10 mouse cellular contexts compared by ENCODE assay signal in genomic region chr14:7994271-7994767, GRCm38 (mm10). TPM values are rescaled to one million over a fixed set of nuclear protein-coding genes. Genes with fewer than 3 reads are reported as not detected.
DNase-seq lines count a peak whose midpoint lies in the region; ATAC-seq and TF ChIP-seq lines count a peak whose summit lies in the region.
"Had no signal": no experiment of that assay in that cellular context is flagged by ENCODE, and none has a peak within 500 bp of the region (broad histone marks: within the 10 kb centered on the region; RNA-seq: fewer than 3 reads in every experiment).

Gene Dnase1l3 (minus strand): TSS chr14:7994573.

- DNase-seq in left cerebral cortex, postnatal 4 days = peak; percentile 25
- no peak for DNase-seq in left cerebral cortex, adult 8-10 months (ENCODE audit: low spot score in 2 of 2)
- no peak for DNase-seq in MEL (ENCODE audit: low read depth, low spot score)
- peak; percentile 50 to 56 for DNase-seq in lung, postnatal 4 days
- peak; percentile 17 for DNase-seq in yolk sac, embryonic 10.5 days (ENCODE audit: low spot score)
- DNase-seq in hindbrain, embryonic 10.5 days (ENCODE audit: low spot score) = no peak

- no peak within 1 kb of the TSS for H3K4me2 ChIP-seq in kidney, embryonic 15.5 days
- H3K4me2 ChIP-seq: stomach, embryonic 15.5 days had no signal

- H3K9me3 ChIP-seq in MEL (replicated peaks; ENCODE audit: insufficient read depth, low read length) = no peaks in the 10 kb centered on the region
- H3K9me3 ChIP-seq in kidney, embryonic 15.5 days (replicated peaks) = no peaks in the 10 kb centered on the region
- no peaks in the 10 kb centered on the region for H3K9me3 ChIP-seq in hindbrain, embryonic 10.5 days
- H3K9me3 ChIP-seq: stomach, embryonic 15.5 days had no signal

- intact Hi-C loops in left cerebral cortex, postnatal 4 days (cut with DNase I) = no loop called here

- 38% methylated on average over 8 of the region's 8 CpGs for whole genome bisulfite sequencing in bone marrow, adult 2 months
- WGBS in kidney, embryonic 15.5 days = 66% methylated on average over 8 of the region's 8 CpGs
- 76% methylated on average over 8 of the region's 8 CpGs for WGBS in hindbrain, embryonic 10.5 days

- H3K27me3 ChIP-seq in MEL (ENCODE audit: control insufficient read depth in 1 of 2, insufficient read depth in 2 of 2, low read length in 2 of 2) = no peaks in the 10 kb centered on the region
- 0 out of 2 replicates have a peak, but pooled peaks cover under 1% of the 10 kb centered on the region for H3K27me3 ChIP-seq in kidney, embryonic 15.5 days
- peaks cover 7% of the 10 kb centered on the region for H3K27me3 ChIP-seq in hindbrain, embryonic 10.5 days (ENCODE audit: insufficient read depth, poor library complexity, severe bottlenecking)
- H3K27me3 ChIP-seq: stomach, embryonic 15.5 days had no signal

- no peak within 1 kb of the TSS for H3K9ac ChIP-seq in MEL (ENCODE audit: control insufficient read depth, low read depth, low read length, poor library complexity, severe bottlenecking)
- no peak within 1 kb of the TSS for H3K9ac ChIP-seq in kidney, embryonic 15.5 days
- H3K9ac ChIP-seq: stomach, embryonic 15.5 days had no signal

- no peak for TF ChIP-seq EP300 in MEL (IDR thresholded peaks at IDR 0.05; ENCODE audit: low read depth in 1 of 2, low read length in 2 of 2)

- TF ChIP-seq POLR2A in MEL (IDR thresholded peaks at IDR 0.05; ENCODE audit: control insufficient read depth in 1 of 2, insufficient read depth in 1 of 2, low read depth in 1 of 2, low read length in 2 of 2, poor library complexity in 1 of 2) = no peak
- no peak for TF ChIP-seq POLR2A in bone marrow, adult 2 months (IDR thresholded peaks at IDR 0.05; ENCODE audit: borderline replicate concordance, control insufficient read depth, low read depth, low read length)

- 0 out of 2 replicates have a peak, but pooled peaks have one; percentile 36 for ATAC-seq in kidney, embryonic 15.5 days (replicated peaks; ENCODE audit: low FRiP score)

- H3K27ac ChIP-seq in MEL (ENCODE audit: control insufficient read depth, low read depth, low read length) = no peak within 1 kb of the TSS
- no peak within 1 kb of the TSS for H3K27ac ChIP-seq in bone marrow, adult 2 months (ENCODE audit: control insufficient read depth, insufficient read depth, low read depth, low read length, poor library complexity)
- H3K27ac ChIP-seq in kidney, embryonic 15.5 days = no peak within 1 kb of the TSS
- H3K27ac ChIP-seq in hindbrain, embryonic 10.5 days = no peak within 1 kb of the TSS
- H3K27ac ChIP-seq: stomach, embryonic 15.5 days had no signal

- H3K79me2 ChIP-seq in MEL (ENCODE audit: control insufficient read depth, insufficient read depth, low read length, poor library complexity) = no peaks in the 10 kb centered on the region

- peak in 2 of 3 experiments; percentile 19 to 32; a peak in 3 of 6 replicates for TF ChIP-seq CTCF in MEL (IDR thresholded peaks at IDR 0.05 in 2 of 3, conservative IDR thresholded peaks at IDR 0.05 in 1 of 3; ENCODE audit: control insufficient read depth in 1 of 3, insufficient read depth in 1 of 3, low read depth in 2 of 3, low read length in 3 of 3, poor library complexity in 1 of 3, severe bottlenecking in 1 of 3)
- peak; percentile 69 for TF ChIP-seq CTCF in bone marrow, adult 2 months (IDR thresholded peaks at IDR 0.05; ENCODE audit: control insufficient read depth, insufficient read depth, low read length)

- no peak; the same call in 1 of the 2 replicates for TF ChIP-seq RAD21 in MEL (IDR thresholded peaks at IDR 0.05; ENCODE audit: low read depth, low read length)

- no peaks in the 10 kb centered on the region for H3K4me1 ChIP-seq in MEL (ENCODE audit: control insufficient read depth in 1 of 2, insufficient read depth in 2 of 2, low read length in 2 of 2)
- peaks cover 7% of the 10 kb centered on the region; the same call in 1 of the 2 replicates for H3K4me1 ChIP-seq in bone marrow, adult 2 months (ENCODE audit: control insufficient read depth, insufficient read depth, low read length)
- peaks cover 24% of the 10 kb centered on the region for H3K4me1 ChIP-seq in kidney, embryonic 15.5 days
- peaks cover 9% of the 10 kb centered on the region for H3K4me1 ChIP-seq in hindbrain, embryonic 10.5 days (replicated peaks)

- no peaks in the 10 kb centered on the region for H3K36me3 ChIP-seq in MEL (ENCODE audit: control insufficient read depth in 1 of 2, insufficient read depth in 2 of 2, low read length in 2 of 2)
- H3K36me3 ChIP-seq in kidney, embryonic 15.5 days = no peaks in the 10 kb centered on the region
- H3K36me3 ChIP-seq in hindbrain, embryonic 10.5 days = no peaks in the 10 kb centered on the region
- H3K36me3 ChIP-seq: stomach, embryonic 15.5 days had no signal

- H3K4me3 ChIP-seq in MEL (ENCODE audit: control insufficient read depth in 1 of 2, insufficient read depth in 1 of 2, low read depth in 2 of 2, low read length in 2 of 2) = no peak within 1 kb of the TSS
- H3K4me3 ChIP-seq in bone marrow, adult 2 months (replicated peaks; ENCODE audit: control insufficient read depth, low read depth, low read length) = no peak within 1 kb of the TSS
- H3K4me3 ChIP-seq in kidney, embryonic 15.5 days (replicated peaks) = no peak within 1 kb of the TSS
- no peak within 1 kb of the TSS for H3K4me3 ChIP-seq in hindbrain, embryonic 10.5 days
- H3K4me3 ChIP-seq: stomach, embryonic 15.5 days had no signal

TF ChIP-seq in MEL, 35 proteins besides CTCF, POLR2A, EP300 and RAD21:
- TF ChIP-seq ZNF384 (IDR thresholded peaks at IDR 0.05; ENCODE audit: low read depth, low read length) (no peak), SMC3 (IDR thresholded peaks at IDR 0.05; ENCODE audit: low read depth, low read length) (0 out of 2 replicates have a peak, but pooled peaks have one; percentile 11), CHD2 (IDR thresholded peaks at IDR 0.05; ENCODE audit: low read length) (no peak), MYB (IDR thresholded peaks at IDR 0.05; ENCODE audit: low read depth, low read length) (no peak), USF2 (IDR thresholded peaks at IDR 0.05; ENCODE audit: borderline replicate concordance in 1 of 2, insufficient read depth in 1 of 2, low read depth in 1 of 2, low read length in 2 of 2) (no peak), POLR2AphosphoS5 (IDR thresholded peaks at IDR 0.05; ENCODE audit: borderline replicate concordance, low read depth, low read length) (no peak)

RNA-seq across cellular contexts. Expression of gene Dnase1l3, which starts in this region (rescaled TPM):
- under 1 TPM in 1 of 2 experiments, not detected in 1; 0.06 TPM for total RNA-seq in left cerebral cortex, postnatal 4 days (2021)
- under 1 TPM in 1 of 4 experiments, not detected in 3; 0.07 TPM for total RNA-seq in left cerebral cortex, adult 8-10 months (2022)
- total RNA-seq in MEL (2012; rRNA removed) = not detected in 2 replicates
- polyA plus RNA-seq in MEL (2012; ENCODE audit: insufficient read depth in 1 of 2, insufficient read length in 2 of 2, low read depth in 1 of 2, low replicate concordance in 2 of 2, missing spikeins in 1 of 2) = not detected
- 0.88 and 1.6 TPM in 2 replicates for polyA plus RNA-seq in bone marrow, adult 2 months (2011; ENCODE audit: insufficient read depth, insufficient read length, low replicate concordance, missing spikeins)
- polyA plus RNA-seq in kidney, embryonic 15.5 days (2015; fragmentation: Nextera tagmentation; extraction: Ambion mirVana) = 0.29 and 0.30 TPM in 2 replicates
- polyA plus RNA-seq in hindbrain, embryonic 10.5 days (2016; fragmentation: Nextera tagmentation; extraction: Ambion mirVana) = 0.07 TPM in 1 of 2 replicates, not detected in the other
- total RNA-seq: left cerebral cortex, postnatal 10 days had no signal

Comparison
In these comparisons a context has a peak if more than half of its experiments do, and no peak if none do; other contexts are left out.
1. Peak in DNase-seq in left cerebral cortex, postnatal 4 days; RNA of the gene not detected or under 1 TPM.
2. Peak in ATAC-seq in kidney, embryonic 15.5 days; RNA of the gene not detected or under 1 TPM.
3. DNase-seq: peak in lung, postnatal 4 days (2 of 2) and yolk sac, embryonic 10.5 days (single experiment); none in left cerebral cortex, adult 8-10 months (0 of 2), MEL (single experiment) and hindbrain, embryonic 10.5 days (single experiment).